Mouse (Mus musculus) liver, embryonic 11.5 days (tissue): ENCODE results near the gene Cmklr1. TPM values are rescaled to one million over a fixed set of nuclear protein-coding genes. Genes with fewer than 3 reads are reported as not detected.

Experiments
- ATAC-seq: fragments of 200-750 bp; cut with Nextera tagmentation; replicated peaks from 2 replicates; pipeline ENCODE4 v1.8.0; 2017; ENCODE audit warnings: moderate number of reproducible peaks, mild to moderate bottlenecking, moderate TSS enrichment, moderate library complexity; ENCODE audit not compliant: low FRiP score
- DNase-seq: peaks from one replicate; pipeline ENCODE4 v3.0.0-alpha.2; 2017; ENCODE audit warnings: low spot score
- H3K27ac ChIP-seq: fragments of 300-500 bp; sonication (generic); 2 replicates; pipeline ENCODE4 v1.5.1; 2014; ENCODE audit warnings: mild to moderate bottlenecking, low read depth, low read length, control low read depth
- H3K27me3 ChIP-seq: fragments of 300-500 bp; sonication (generic); replicated peaks from 2 replicates; pipeline ENCODE4 v1.6.1; 2014; ENCODE audit warnings: low read length, mixed read lengths; ENCODE audit not compliant: control insufficient read depth, insufficient read depth
- H3K36me3 ChIP-seq: fragments of 300-500 bp; sonication (generic); 2 replicates; pipeline ENCODE4 v1.6.1; 2014; ENCODE audit warnings: mild to moderate bottlenecking, low read length, moderate library complexity, mixed read lengths; ENCODE audit not compliant: control insufficient read depth, insufficient read depth
- H3K4me1 ChIP-seq: fragments of 300-500 bp; sonication (generic); replicated peaks from 2 replicates; pipeline ENCODE4 v1.6.1; 2014; ENCODE audit warnings: low read length, mixed read lengths; ENCODE audit not compliant: control insufficient read depth, insufficient read depth
- H3K4me2 ChIP-seq: fragments of 300-500 bp; sonication (generic); 2 replicates; pipeline ENCODE4 v1.6.1; 2014; ENCODE audit warnings: mild to moderate bottlenecking, control low read depth, moderate library complexity
- H3K4me3 ChIP-seq: fragments of 300-500 bp; sonication (generic); 2 replicates; pipeline ENCODE4 v1.5.1; 2014; ENCODE audit warnings: low read depth, low read length, control low read depth
- H3K9ac ChIP-seq: fragments of 300-500 bp; sonication (generic); 2 replicates; pipeline ENCODE4 v1.6.1; 2014; ENCODE audit warnings: low read depth, low read length, control low read depth
- H3K9me3 ChIP-seq: fragments of 300-500 bp; sonication (generic); 2 replicates; pipeline ENCODE4 v1.6.1; 2016; ENCODE audit warnings: low read length, inconsistent platforms, mixed read lengths; ENCODE audit not compliant: control insufficient read depth
- WGBS: fragments of 180-500 bp; shearing (Covaris S2); extraction: QIAGEN DNeasy Blood & Tissue Kit; methylation state at CpG from one replicate; pipeline ENCODE4 v1.1.7; 2014; 5-methylcytosine and 5-hydroxymethylcytosine counted together
- polyA plus RNA-seq: library from polyadenylated mRNA; unstranded; fragments of >200 nt; fragmentation: Nextera tagmentation; extraction: Ambion mirVana; gene quantifications from 2 replicates; pipeline ENCODE4 v1.2.1, GENCODE M21; 2014

Gene Cmklr1
- polyA plus RNA-seq, 1 experiment from 2014 or later = 2.6 TPM

DNA sequence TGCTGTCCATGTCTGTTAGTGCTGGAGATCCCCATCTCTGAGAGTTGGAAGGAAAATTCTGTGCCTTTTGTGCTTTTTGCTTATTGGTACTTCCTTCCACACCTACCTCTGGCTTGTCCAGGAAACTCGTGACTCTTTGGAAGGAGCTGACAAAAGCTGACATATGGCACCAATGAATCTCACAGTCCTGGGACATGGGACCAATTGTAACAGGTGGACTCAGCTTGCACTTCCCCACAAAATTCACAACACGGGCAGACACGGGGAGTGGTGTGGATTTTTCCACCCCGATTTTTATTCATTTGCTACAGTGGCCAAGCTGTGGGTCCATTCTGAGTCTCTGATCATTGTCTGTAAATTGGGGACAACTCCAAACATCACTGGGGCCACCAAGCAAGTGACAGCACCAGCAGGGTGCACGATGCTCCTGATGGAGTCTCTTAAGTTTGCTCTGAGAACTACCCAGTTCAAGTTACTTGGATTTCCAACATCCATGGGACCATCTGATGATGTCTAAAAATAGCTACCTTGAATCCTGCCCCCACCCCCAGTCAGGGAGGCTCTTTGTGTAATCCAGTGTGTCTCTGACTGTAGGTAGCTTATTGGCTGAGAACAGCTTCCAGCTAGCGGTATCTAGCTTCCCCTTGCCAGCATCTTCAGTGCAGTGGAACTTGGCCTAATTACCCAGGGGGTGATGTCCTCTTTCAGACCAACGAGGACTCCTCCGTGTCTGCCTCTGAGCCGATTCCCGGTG is 84.9 kb downstream of the Cmklr1 start:
- no peak for DNase-seq
- H3K9ac ChIP-seq = no peak overlapping the region
- ATAC-seq = no peak
- no peak overlapping the region for H3K4me3 ChIP-seq
- WGBS = 71% methylated on average over 10 of the region's 10 CpGs
- H3K4me1 ChIP-seq = no peaks in the 10 kb centered on the region
- H3K36me3 ChIP-seq = no peaks in the 10 kb centered on the region
- H3K27ac ChIP-seq = no peak overlapping the region
- H3K4me2 ChIP-seq = no peak overlapping the region
- no peaks in the 10 kb centered on the region for H3K9me3 ChIP-seq
- no peaks in the 10 kb centered on the region for H3K27me3 ChIP-seq

DNA sequence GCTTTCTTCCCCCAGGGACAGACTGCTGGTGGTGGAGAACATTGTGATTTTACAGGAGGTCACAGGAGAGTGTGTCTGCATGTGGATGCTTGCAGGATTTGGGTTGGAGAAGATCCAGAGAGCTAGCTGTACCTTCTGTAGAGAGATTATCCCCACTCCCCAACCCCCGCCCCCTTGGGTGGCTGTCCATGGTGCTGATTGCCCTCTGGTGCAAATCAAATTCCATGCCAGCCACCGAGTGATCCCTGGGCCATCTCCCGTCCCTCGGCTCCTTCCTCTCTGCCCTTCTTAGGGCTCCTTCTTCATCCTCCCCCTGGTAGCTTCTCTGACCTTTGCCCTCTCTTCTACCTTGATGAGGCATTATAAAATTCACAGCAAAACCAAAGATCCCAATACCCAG is 85.8 kb downstream of the Cmklr1 start:
- Histone ChIP-seq H3K36me3 (no peaks in the 10 kb centered on the region), H3K27ac (no peak overlapping the region), H3K4me3 (no peak overlapping the region), H3K4me2 (no peak overlapping the region), H3K9ac (no peak overlapping the region), H3K9me3 (no peaks in the 10 kb centered on the region), H3K4me1 (no peaks in the 10 kb centered on the region), H3K27me3 (no peaks in the 10 kb centered on the region)
- DNase-seq = no peak
- ATAC-seq = no peak
- 27% methylated on average over 4 of the region's 4 CpGs for WGBS

Other genes with a start within 250 kb of the Cmklr1 start
- 0.29 and 0.45 TPM in 2 replicates for gene Wscd2, start 160.1 kb downstream of the Cmklr1 start, polyA plus RNA-seq
- not detected in 2 replicates for gene 1700069L16Rik, start 74.3 kb upstream of the Cmklr1 start, polyA plus RNA-seq
- 2.9 and 3.7 TPM in 2 replicates for gene Ficd, start 85.4 kb upstream of the Cmklr1 start, polyA plus RNA-seq
- 52.0 and 54.4 TPM in 2 replicates for gene Sart3, start 122.1 kb upstream of the Cmklr1 start, polyA plus RNA-seq
- gene Iscu, start 122.3 kb upstream of the Cmklr1 start, polyA plus RNA-seq = 109 and 117 TPM in 2 replicates
- gene Tmem119, start 150.1 kb upstream of the Cmklr1 start, polyA plus RNA-seq = 15.6 and 16.9 TPM in 2 replicates
- gene Selplg, start 182.2 kb upstream of the Cmklr1 start, polyA plus RNA-seq = 17.1 and 17.8 TPM in 2 replicates